Mouse (Mus musculus): ENCODE measurements around the gene Lrrc10b. TPM values are rescaled to one million over a fixed set of nuclear protein-coding genes. Genes with fewer than 3 reads are reported as not detected.

The Lrrc10b gene
- polyA plus RNA-seq, 1 experiment from 2014 or later = 0.78 TPM

- ATAC-seq (ENCODE audit: insufficient read depth) = no peak
- no peak overlapping the region for H3K4me3 ChIP-seq (ENCODE audit: low read depth, low read length)
- 55% methylated on average over 11 of the region's 11 CpGs for WGBS
- no peak overlapping the region for H3K9ac ChIP-seq
- H3K27ac ChIP-seq (ENCODE audit: low read depth) = no peak overlapping the region
- no peaks in the 10 kb centered on the region for H3K36me3 ChIP-seq (ENCODE audit: insufficient read depth)
- peaks cover 55% of the 10 kb centered on the region for H3K27me3 ChIP-seq (ENCODE audit: insufficient read depth, low read length)
- no peak for DNase-seq
- H3K4me1 ChIP-seq (ENCODE audit: insufficient read depth) = peaks cover 5% of the 10 kb centered on the region; the same call in 1 of the 2 replicates
- no peak overlapping the region for H3K4me2 ChIP-seq
- no peaks in the 10 kb centered on the region for H3K9me3 ChIP-seq (ENCODE audit: low read depth, low read length)
- no peak for TF ChIP-seq CTCF (IDR thresholded peaks at IDR 0.05; ENCODE audit: low read depth)
Observed at GRCm38 (mm10) chr19:10459907-10460306, 2.6 kb upstream of the Lrrc10b start.

- Histone ChIP-seq H3K4me1 (ENCODE audit: insufficient read depth) (peaks cover 5% of the 10 kb centered on the region; the same call in 1 of the 2 replicates), H3K27ac (ENCODE audit: low read depth) (no peak overlapping the region), H3K9me3 (ENCODE audit: low read depth, low read length) (no peaks in the 10 kb centered on the region), H3K36me3 (ENCODE audit: insufficient read depth) (no peaks in the 10 kb centered on the region), H3K4me2 (peak overlapping the region; percentile 93), H3K4me3 (ENCODE audit: low read depth, low read length) (peak overlapping the region; percentile 50), H3K27me3 (ENCODE audit: insufficient read depth, low read length) (peaks cover 55% of the 10 kb centered on the region), H3K9ac (no peak overlapping the region)
- DNase-seq = peak; percentile 90
- TF ChIP-seq CTCF (IDR thresholded peaks at IDR 0.05; ENCODE audit: low read depth) = no peak
- ATAC-seq (ENCODE audit: insufficient read depth) = no peak; the same call in 1 of the 2 replicates
- WGBS = 10% methylated on average over 8 of the region's 8 CpGs
Observed at GRCm38 (mm10) chr19:10458096-10458495, 823 bp upstream of the Lrrc10b start.

- under 1% methylated on average over 34 of the region's 34 CpGs for WGBS
- TF ChIP-seq CTCF (IDR thresholded peaks at IDR 0.05; ENCODE audit: low read depth) = no peak
- H3K4me3 ChIP-seq (ENCODE audit: low read depth, low read length) = peak overlapping the region; percentile 50
Observed at GRCm38 (mm10) chr19:10457484-10457800, 169 bp upstream of the Lrrc10b start.

DNA sequence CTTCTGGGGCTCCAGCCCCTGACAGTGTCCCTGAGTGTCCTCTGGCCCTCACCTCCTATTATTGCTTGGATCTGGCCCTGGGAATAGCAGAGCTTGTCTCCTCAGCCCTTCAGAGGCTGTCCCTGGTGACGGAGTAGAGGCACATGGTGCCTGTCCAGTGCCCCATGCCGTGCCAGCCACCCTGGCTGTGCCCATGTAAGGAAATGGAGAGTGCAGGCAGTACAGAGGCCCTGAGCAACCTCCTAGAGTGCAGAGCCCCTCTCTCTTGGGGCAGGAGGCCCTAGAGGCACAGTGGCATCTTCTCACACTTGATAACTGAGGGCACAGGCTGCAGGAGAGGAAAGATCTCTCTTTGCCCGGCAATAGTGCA lies 1.9 kb downstream of the Lrrc10b start:
- no peak overlapping the region for H3K9ac ChIP-seq

More at GRCm38 (mm10) chr19:10457484-10457800, 169 bp upstream of the Lrrc10b start:
- peak overlapping the region; percentile 32; the same call in 1 of the 2 replicates for H3K9ac ChIP-seq
- no peak overlapping the region for H3K27ac ChIP-seq (ENCODE audit: low read depth)
- DNase-seq (peak; percentile 94), ATAC-seq (ENCODE audit: insufficient read depth) (peak; percentile 93)
- H3K9me3 ChIP-seq (ENCODE audit: low read depth, low read length) = no peaks in the 10 kb centered on the region
- no peaks in the 10 kb centered on the region for H3K36me3 ChIP-seq (ENCODE audit: insufficient read depth)
- H3K27me3 ChIP-seq (ENCODE audit: insufficient read depth, low read length) = peaks cover 56% of the 10 kb centered on the region
- H3K4me1 ChIP-seq (ENCODE audit: insufficient read depth) = peaks cover 5% of the 10 kb centered on the region; the same call in 1 of the 2 replicates
- peak overlapping the region; percentile 93 for H3K4me2 ChIP-seq

DNA sequence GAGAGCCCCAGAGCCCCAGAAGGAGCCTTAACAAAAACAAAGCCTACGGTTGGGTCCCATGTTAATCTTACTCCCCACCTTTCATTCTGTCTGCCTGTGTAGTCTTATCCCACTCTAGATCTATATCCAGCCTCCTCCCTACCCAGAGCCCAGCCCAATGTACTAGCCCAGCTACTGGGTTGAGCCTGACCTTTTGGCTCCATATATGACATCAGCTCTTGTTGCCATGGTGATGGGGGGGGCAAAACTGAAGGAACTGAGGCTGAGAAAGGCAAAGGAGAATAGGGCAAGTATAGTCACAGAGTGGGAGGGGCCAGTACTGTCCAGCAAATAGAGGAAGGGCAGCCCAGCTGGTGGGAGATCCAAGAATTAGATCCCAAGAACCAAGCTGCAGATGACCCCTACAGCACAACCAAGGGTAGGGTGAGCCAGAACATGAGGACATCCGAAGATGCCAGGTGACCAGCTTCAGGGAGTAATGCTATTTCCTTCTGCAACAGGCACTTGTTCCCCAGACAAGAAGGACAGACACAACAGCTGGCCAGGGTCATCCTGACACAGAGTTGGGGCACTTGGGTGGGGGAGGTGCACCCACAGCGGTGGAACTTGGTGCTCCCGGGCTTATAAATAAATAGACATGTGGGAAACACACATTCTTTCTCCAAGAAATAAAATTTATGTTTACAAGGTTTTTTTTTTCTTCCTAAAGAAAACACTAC lies 2.4 kb downstream of the Lrrc10b start:
- Histone ChIP-seq H3K27ac (ENCODE audit: low read depth) (no peak overlapping the region), H3K9me3 (ENCODE audit: low read depth, low read length) (no peaks in the 10 kb centered on the region), H3K4me3 (ENCODE audit: low read depth, low read length) (no peak overlapping the region), H3K36me3 (ENCODE audit: insufficient read depth) (no peaks in the 10 kb centered on the region), H3K4me1 (ENCODE audit: insufficient read depth) (peaks cover 5% of the 10 kb centered on the region; the same call in 1 of the 2 replicates), H3K27me3 (ENCODE audit: insufficient read depth, low read length) (peaks cover 44% of the 10 kb centered on the region), H3K4me2 (no peak overlapping the region), H3K9ac (no peak overlapping the region)
- DNase-seq = no peak
- ATAC-seq (ENCODE audit: insufficient read depth) = no peak
- WGBS = 36% methylated on average over 4 of the region's 4 CpGs
- TF ChIP-seq CTCF (IDR thresholded peaks at IDR 0.05; ENCODE audit: low read depth) = no peak

More for the DNA sequence above, 1.9 kb downstream of the Lrrc10b start:
- no peak for ATAC-seq (ENCODE audit: insufficient read depth)
- no peak for TF ChIP-seq CTCF (IDR thresholded peaks at IDR 0.05; ENCODE audit: low read depth)
- Histone ChIP-seq H3K27ac (ENCODE audit: low read depth) (no peak overlapping the region), H3K4me3 (ENCODE audit: low read depth, low read length) (no peak overlapping the region), H3K27me3 (ENCODE audit: insufficient read depth, low read length) (peaks cover 50% of the 10 kb centered on the region), H3K4me1 (ENCODE audit: insufficient read depth) (peaks cover 5% of the 10 kb centered on the region; the same call in 1 of the 2 replicates), H3K4me2 (no peak overlapping the region), H3K9me3 (ENCODE audit: low read depth, low read length) (no peaks in the 10 kb centered on the region), H3K36me3 (ENCODE audit: insufficient read depth) (no peaks in the 10 kb centered on the region)
- WGBS = 66% methylated on average over 3 of the region's 3 CpGs
- DNase-seq = no peak

GRCm38 (mm10) chr19:10449708-10450107 lies 7.6 kb downstream of the Lrrc10b start:
- TF ChIP-seq CTCF (IDR thresholded peaks at IDR 0.05; ENCODE audit: low read depth) = peak; percentile 97
- WGBS = 2% methylated on average over 3 of the region's 3 CpGs
- ATAC-seq (ENCODE audit: insufficient read depth) = peak; percentile 87
- Histone ChIP-seq H3K27ac (ENCODE audit: low read depth) (no peak overlapping the region), H3K4me2 (no peak overlapping the region), H3K9ac (no peak overlapping the region), H3K4me3 (ENCODE audit: low read depth, low read length) (no peak overlapping the region), H3K4me1 (ENCODE audit: insufficient read depth) (no peaks in the 10 kb centered on the region), H3K36me3 (ENCODE audit: insufficient read depth) (no peaks in the 10 kb centered on the region), H3K9me3 (ENCODE audit: low read depth, low read length) (no peaks in the 10 kb centered on the region), H3K27me3 (ENCODE audit: insufficient read depth, low read length) (peaks cover 3% of the 10 kb centered on the region; the same call in 1 of the 2 replicates)
- DNase-seq = peak; percentile 97

DNA sequence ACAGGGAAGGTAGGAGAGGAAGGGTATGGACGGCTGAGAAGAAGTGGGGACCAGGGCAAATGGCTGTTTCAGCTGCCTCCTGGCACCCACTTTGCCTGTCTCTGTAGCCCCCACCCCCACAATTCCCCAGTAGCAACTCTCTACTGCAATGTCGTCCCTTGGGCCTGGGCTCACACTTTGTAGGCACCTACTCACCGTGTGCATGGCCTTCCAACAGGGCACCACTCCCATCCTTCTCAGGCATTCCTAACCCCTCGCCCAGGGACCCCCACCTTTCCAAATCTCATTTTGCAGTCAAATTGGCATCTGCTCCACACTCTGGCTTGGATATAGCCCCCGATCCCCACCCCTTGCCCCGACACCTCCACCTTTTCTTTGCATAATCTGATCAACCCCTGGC lies 8.1 kb downstream of the Lrrc10b start:
- ATAC-seq (ENCODE audit: insufficient read depth) = peak; percentile 37
- TF ChIP-seq CTCF (IDR thresholded peaks at IDR 0.05; ENCODE audit: low read depth) = no peak
- WGBS = 44% methylated on average over 6 of the region's 6 CpGs
- Histone ChIP-seq H3K4me2 (no peak overlapping the region), H3K4me3 (ENCODE audit: low read depth, low read length) (no peak overlapping the region), H3K27ac (ENCODE audit: low read depth) (no peak overlapping the region), H3K36me3 (ENCODE audit: insufficient read depth) (no peaks in the 10 kb centered on the region), H3K27me3 (ENCODE audit: insufficient read depth, low read length) (0 out of 2 replicates have a peak, but pooled peaks cover 3% of the 10 kb centered on the region), H3K4me1 (ENCODE audit: insufficient read depth) (no peaks in the 10 kb centered on the region), H3K9ac (no peak overlapping the region), H3K9me3 (ENCODE audit: low read depth, low read length) (no peaks in the 10 kb centered on the region)
- DNase-seq = no peak
